Mouse (Mus musculus) neural tube, embryonic 10.5 days (tissue): ENCODE results near the gene Smad3.

Source experiments
- DNase-seq: peaks from one replicate; pipeline ENCODE4 v3.0.0-alpha.2; 2017; ENCODE audit warnings: low spot score; ENCODE audit errors: extremely low spot score

Smad3 gene

DNA sequence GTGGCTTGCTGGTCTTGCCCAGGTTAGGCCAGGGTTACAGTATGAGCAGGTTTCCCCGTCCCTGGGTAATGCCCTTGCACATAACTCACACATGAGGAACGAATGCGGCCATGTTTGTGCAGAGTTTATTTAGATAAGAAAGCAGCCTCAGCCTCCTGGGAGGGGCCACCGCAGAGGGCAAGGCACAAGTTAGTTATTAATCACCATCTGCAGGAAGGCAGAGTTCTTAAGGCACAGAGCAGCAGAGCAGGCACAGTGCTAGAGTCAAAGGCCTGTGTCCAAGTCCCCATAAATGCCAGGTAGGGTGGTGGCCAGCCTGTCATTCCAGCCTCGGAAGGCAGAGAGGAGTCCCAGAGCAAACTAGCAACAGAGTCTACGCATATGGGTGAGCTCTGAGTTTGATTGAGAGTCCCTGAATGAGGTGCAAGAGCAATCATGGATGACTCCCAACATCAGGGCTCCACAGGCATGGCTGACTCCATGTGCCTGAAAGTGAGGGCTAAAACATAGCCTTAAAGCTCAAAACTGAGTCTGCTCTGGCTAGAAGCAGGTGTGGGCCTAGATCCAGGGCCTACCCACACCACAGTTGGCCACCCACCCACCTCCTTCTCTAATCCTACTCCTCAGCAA lies 17.2 kb upstream of the Smad3 start:
- DNase-seq = no peak

DNA sequence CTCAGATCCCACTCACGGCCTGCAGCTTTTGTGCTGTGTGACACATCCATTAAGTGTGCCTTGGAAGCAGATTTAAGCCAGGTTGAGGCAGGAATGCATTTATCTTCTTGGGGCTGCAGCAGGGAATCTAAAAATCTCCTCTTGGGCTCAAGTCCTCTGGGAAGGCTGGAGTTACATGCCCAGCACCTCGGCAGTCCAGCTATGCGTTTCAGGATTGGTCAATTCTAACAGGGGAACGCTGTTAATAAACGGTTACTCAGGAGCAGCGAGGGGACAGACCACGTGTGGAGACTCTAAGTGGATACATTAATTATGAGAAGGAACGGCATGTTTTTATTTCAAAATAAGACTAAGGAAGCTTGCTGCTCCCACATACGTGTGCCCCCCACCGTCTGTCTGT lies 14.7 kb upstream of the Smad3 start:
- DNase-seq = no peak

DNA sequence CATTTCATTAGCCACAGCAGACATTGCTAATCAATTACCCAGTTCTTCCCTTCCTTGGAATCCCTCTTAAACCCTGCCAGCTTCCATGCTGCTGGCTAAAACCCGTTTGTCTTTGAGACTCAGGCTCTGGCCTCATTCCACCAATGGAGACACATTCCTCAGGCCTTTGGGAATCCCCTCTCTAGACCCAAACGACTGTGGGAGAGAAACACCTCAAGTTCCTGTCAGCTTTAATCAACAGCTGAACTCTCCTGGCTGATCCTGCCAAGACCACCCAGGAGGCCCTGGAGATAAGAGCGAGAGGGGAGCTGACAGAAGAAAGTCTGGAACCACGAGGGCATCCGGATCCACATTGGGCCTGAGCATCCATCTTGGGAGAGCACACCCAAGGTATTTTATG lies 13.9 kb upstream of the Smad3 start:
- DNase-seq = no peak

DNA sequence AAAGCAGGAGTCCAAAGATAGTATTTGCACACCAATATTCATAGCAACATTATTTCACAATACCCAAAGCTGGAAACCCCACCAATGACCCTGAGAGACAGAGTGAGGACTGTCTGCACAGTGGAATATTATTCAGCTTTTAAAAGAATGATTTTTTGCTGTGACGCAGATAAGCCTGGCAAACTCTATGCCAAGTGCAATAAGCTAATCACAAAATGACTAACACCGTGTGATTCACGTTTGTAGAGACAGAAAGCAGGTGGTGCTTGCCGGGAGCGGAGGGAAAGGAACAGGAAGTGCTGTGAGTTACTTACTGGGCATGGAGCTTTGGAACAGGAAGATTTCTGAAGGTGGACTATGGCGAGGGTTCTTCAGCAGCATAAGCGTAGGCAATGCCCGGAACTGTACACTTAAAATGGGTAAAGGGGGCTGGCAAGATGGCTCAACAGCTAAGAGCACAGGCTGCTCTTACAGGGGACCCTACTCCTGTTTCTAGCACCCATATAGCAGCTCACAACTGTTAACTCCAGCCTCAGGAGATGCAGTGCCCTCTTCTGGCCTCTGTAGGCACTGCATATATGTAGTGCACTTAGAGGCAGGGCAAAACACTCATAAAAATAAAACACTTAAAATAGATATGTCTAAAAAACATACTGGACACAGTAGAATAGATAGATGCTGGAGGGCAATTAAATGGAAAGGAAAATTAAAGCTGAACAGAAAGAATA lies 3.7 kb upstream of the Smad3 start:
- no peak for DNase-seq

DNA sequence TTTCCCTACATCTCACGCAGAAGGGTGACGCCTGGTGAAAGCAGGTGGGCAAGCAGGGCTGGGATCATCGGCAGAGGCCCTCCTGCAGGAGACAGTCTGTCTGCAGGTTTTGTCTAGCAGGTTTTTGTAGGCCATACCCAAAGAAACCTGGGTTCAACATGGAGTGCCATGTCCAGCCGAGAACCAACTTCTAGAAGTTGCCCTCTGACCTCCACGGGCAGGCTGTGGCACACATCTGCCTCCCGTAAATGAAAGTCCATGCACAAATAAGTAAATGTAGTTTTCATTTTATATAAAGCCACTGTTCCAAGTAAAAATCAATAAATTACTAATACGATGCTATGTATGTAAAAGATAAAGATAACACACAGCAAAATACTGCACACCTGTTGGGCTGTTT lies 3.0 kb upstream of the Smad3 start:
- DNase-seq = no peak

DNA sequence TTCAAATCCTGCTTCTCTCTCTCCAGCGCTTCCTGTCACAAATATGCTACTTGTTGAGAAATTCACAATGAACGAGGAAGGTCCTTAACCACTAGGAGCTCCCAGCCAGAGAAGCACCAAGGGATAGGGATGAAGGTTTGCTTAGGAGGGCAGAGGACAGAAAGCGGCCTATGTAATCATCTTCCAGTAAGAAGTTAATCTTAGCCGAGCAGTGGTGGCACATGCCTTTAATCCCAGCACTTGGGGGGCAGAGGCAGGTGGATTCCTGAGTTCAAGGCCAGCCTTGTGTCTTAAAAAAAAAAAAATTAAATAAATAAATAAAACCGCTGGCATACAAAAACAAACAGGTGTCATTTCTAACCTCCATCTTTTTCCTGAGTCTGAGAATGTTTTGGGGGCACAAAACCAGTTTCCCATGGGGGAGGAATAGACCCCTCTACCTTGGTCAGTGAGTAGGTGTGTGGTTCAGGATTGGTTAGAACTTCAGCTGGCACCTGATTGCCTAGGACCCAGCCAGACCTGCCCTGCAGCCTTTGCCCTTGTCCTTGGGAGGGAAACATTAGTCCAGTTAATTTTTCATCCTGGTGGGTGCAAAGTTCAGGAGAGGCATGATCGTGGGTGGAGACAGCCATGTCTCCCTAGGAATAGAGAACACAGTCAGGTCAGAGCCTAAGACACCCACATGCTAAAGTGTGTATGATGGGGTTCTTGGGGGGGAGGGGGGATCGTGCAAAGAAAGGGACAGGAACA lies 2.4 kb upstream of the Smad3 start:
- no peak for DNase-seq

DNA sequence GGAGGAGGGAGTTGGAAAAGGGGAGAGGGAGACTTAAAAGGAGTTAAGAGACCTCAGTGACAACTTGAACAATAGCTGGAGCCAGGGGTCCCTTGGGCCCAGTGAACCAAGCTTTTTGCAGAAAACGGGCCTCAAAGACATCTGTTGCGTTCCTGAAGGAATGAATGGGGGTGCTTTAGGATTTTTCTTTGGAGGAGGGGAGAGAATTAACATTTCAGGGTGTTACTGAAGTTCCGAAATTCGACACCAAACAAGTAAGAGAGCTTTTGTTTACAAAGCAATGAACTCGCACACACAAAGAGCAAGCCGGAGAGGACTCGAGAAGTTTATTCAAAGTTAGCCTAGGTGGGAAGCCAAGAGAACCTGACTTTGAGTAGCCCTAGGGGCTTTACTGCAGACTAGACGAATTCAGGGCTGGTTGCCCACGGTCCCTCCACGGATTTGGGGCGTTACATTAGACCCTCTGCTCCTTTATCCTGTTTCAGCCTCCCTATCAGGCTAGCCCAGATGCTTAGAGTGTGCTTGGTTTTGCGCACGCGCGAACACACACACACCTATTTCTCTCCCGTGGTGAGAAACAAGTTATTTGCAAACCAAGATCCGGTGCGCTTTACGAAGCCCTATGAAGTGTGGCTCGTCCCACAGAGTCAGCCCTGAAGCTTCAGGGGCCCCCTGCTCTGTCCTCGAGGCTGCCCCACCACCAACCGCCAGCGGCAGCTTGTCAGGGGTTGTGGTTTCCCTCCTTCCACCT lies 1.0 kb upstream of the Smad3 start:
- DNase-seq = peak; percentile 72

DNA sequence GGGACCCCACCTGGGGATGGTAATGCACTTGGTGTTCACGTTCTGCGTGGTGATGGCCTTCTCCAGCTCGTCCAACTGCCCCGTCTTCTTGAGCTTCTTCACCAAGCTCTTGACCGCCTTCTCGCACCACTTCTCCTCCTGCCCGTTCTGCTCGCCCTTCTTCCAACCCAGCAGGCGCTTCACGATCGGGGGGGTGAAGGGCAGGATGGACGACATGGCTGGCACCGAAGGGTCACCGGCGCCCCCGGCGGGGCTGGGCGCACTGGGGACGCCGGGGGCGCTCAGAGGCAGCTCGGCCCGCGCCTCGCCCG lies 377 bp downstream of the Smad3 start:
- no peak for DNase-seq

DNA sequence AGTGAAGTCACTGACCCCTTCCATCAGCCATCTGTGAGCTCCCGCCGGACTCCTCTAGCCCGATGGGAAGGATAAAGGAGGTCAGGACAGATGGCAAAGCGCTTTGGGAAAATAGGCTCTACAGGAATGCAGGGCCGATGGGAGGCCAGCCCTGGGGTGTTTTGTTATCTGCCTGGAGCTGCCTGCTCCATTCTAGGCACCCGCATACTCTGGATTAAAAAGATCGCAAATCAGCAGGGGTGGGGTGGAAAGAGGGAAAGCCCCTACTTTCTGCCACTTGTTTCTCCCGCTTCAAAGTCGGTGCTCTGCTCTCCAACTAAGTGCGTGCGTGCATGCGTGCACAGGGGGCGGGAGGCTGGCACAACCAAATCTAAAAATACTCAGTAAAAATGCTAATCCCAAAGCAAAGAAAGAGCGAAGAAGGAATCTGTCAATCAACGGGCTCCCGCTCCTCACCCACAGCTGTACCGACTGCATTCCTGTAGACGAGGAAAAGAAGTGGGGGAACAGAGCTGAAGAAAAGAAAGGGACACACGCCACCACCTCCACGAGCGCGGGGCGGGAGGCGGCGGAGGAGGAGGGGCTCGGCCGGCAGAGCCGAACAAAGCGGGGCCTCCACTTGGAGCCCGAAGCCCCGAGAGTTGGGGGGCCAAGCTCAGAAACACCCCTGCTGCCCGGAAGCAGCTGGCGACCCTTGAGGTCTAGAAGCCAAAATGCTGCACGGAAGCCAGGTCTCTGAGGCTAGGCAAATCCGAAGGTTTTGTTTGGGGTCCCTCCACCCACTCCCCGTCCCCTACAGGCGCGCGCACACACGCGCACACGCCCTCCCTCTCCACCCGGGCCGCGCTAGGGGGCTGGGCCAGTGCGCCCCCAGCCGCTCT lies 973 bp downstream of the Smad3 start:
- peak; percentile 81 for DNase-seq

DNA sequence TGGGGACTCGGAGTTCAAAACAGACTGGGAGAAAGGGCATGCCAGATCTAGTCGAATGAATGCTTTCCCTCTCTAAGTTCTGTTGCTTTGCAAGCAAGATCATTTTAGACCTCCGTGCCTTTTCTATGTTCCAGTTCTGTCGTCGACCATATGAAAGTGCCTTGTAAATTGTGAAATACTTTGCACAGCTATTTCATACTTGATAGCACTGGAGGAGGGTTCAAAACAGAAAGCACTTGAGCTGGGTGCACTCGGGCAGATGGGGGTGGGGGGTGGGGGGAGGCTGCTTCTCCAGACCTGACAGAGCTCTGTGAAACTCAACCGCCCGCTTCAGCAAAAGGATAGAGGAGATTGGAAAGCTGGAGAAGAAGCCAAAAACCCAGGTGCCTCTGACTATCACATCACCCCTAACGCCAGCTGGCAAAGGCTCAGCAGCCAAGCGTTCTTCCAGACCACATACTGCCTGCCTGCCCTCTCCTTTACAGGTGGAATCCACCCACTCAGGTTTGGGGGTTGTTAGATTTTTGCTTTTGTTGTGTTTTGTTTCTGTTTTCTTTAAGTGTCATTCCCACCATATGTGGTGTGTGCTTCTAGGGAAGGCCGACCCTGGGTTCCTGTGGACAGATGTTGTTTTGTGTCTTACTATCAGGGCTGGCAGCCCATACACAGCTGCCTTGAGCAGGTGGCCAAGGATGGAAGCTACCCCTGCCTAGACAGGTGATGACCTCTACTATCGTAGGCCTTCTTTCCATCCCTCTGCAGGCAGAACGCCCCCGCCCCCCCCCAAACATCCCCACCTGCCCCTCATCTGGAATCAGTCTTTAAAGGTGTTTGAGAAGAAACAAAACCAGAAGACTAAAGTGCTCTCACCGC lies 1.9 kb downstream of the Smad3 start:
- DNase-seq = no peak

DNA sequence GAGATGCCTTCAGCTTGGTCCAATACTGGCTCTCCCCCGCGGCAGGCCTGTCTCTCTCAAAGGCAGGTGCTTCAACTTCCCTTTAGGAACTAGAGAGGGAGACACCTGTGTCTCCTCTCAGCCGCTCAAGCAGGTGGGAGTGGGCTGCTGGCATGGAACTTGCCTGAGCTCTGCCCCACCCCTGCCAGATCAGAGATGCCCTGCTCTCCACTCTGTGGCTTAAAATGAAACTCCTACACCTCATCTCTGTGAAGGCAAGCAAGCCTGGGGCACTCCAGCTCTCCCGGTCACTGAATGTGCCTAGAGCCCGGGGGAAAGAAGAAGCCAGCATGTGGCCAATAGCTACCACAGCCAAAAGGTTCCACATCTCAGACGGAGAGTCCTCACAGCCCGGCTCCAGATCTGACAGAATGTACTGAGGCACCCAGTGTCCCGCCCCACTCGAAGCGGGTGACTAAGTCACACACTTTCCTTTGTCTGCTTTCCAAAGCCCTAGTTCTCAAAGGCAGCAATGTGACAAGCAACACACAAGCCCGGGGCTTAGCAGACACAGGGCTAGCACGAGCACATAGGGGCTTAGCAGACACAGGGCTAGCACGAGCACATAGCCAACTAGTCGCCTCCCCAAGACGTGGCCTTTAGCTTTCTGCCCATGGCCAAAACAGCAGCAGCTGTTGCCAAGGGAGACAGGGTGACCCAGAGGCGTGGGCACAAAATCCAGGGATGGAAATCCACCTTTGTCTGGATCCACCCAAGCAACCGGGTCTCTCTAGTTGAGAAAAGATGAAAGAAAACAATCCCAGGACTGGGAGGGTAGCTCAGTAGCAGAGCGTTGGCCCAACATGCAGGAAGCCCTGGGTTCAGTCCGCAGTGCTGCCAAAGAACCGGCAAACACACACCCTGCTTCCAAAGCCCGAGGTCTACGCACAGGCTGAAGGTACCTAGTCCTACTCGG lies 3.0 kb downstream of the Smad3 start:
- peak; percentile 33 for DNase-seq

DNA sequence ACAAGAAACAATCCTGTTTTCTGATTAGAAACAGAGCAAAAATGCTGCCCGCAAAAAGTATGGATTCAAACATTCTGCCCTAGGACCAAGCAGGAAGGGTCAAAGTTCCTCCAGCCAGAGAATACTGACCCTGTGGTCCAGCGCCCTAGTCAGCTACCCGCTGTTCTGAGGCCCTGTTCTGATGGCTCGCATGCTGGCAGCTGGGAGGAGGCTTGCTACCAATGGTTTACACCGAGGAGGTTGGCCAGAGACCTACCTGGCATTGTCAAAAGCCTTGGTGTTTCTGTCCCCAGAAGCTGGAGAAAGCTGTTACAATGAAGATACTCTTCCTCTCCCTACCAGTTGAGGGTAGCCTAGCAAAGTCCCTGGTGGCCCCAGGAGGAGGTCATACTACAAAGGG lies 3.8 kb downstream of the Smad3 start:
- DNase-seq = no peak

DNA sequence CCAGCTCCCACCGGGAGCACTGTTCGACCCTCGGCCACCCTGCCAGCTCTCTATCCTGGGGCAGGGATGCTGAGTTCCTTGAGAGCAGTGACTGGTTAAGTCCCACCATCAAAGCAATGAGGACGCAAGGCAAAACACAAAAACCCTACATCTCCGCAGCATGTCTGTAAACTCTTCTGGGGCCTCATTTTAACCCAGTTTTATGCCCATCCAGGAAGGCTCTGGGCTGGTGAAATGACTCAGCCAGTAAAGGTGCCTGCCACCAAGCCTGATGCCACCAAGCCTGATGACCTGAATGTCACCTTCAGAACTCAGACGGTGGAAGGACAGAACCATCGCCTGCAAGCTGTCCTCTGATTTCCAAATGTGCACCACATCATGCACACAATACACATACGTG lies 4.4 kb downstream of the Smad3 start:
- DNase-seq = no peak

DNA sequence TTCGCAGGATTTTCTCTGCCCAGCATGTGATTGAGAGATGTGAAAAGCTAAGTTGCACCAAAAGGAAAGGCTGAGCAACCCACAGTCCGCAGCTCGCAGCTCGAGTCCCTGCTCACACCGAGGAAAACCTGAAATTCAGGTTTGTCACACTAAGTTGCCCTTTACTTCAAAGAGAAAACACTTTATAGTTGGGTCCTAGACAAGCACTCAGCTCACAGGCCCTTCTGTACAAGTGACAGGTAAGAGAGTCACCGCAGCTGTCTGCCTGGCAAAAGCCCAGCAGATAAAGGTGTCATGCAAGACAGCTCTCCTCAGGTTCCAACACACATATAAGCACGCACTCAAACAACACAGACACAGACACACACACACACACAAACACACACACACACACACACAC lies 5.2 kb downstream of the Smad3 start:
- no peak for DNase-seq

DNA sequence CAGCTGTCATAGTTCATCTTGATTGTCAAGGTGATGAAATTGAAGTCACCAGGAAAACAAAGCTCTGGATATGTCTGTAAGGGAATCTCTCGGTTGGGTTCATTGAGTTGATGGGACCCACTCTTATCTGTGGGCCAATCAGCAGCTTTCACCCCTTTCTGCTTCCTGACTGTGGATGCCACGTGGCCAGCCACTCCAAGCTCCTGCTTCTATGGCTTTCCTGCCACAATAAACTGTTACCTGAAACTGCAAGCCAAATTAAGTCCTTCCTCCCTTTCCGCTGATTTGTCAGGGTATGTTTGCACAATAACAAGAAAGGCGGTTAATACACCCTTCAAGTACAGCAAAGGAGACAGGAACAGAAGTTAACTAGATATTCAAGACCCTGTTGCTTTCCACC lies 6.5 kb downstream of the Smad3 start:
- no peak for DNase-seq

DNA sequence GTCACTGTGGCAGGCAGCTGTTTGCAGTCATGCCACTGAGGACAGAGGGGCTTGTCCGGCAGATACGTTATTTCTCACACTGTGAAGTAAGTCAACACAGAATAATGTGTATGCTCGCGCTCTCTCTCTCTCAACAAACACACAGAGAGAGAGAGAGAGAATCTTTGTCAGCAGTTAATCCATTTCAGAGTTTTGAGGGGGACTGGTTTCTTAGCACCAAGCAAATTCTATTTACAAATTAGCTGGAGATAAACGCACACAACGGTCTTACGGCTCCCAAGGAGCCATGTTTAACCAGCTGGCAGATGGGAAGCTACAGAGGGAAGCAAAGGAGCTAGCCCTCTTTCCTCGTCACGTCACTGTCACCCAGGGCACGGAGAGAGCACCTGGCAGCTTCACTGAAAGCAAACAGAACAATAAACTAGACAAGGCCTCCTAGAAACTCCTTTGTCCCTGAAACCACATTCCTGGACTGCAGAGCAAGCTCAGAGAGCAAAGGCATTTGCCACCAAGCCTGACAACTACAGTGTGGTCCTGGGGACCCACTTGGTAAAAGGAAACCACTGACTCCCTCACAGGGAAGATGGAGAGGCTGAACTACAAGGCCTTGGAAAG lies 7.3 kb downstream of the Smad3 start:
- DNase-seq = no peak

DNA sequence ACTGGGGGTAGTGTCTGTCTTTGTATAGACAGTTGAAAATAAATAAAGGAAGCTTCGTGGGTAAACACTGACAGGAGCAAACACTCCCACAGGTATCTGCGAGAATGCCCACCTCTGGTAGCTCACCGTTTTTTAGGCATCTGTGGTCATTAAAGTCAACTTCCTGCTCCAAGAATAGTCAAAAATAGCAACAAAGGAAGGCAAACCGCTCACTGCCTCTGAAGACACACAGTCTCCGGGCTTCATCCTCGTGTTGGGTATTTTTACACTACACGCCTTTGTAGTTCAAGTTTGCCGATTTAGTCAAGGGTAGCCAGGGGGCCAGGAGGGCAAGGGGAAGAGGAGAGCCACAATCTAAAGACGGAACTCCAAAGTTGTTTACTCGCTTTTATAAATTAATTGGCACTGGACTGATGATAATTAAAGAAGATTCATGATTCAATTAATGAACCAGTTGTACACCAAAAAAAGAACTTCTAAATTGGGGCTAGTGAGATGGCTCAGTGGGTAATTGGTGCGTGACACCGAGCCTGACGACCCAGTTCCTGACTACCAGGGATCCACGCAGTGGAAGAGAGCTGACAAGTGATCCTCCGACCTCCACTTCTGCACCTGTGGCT lies 8.4 kb downstream of the Smad3 start:
- no peak for DNase-seq

DNA sequence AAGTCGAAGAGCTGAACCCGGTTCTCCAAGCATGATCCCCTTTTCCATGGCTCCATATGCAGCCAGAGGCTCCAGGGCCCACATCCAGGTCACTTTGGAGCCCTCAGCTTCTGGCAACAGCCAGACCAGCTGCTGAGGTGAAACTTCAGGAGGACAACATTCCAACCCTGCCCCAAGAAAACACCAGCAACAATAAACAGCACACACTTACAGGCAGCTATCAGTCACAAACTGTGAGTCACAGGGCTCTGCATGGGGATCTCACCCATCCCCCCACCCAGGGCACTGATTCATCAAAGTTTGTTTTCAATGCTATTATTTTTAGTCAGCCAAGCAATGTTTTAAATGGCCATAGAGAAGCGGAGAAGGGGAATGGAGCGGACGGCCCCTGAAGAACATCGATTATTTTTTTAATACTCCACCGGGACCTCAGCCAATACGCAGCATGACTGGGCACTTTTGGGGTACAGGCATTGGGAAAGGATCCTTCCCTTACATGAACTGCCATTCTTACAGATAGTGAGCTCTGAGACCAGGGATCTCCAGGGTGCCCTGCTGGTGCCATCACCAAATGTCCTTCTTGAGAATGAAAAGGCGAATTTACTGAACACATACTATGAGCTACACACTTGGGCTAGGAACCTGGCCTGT lies 10.0 kb downstream of the Smad3 start:
- no peak for DNase-seq
